11 mouse cellular contexts compared by ENCODE assay signal in the genomic region with DNA sequence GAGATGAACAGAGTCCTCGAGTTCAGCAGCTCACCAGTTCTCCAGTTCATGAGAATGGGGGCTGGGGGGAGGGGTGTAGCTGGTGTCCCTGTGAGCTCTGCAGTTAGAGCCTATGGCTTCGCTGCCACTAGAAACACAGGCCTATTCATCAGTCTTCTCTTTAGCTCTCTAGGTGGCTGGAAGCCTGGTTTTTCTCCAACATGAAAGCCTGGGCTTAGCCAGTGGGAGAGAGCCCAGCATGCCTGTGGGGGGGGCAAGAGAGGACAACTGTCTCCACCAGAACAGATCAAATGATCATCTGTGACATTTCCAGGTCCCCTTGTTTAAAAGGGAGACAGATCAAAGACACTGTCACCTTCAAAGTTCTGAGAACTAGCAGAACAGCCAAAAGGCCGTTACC.
DNase-seq lines count a peak whose midpoint lies in the region; ATAC-seq and TF ChIP-seq lines count a peak whose summit lies in the region.
"Had no signal": no experiment of that assay in that cellular context is flagged by ENCODE, and none has a peak within 500 bp of the region (broad histone marks: within the 10 kb centered on the region; RNA-seq: fewer than 3 reads in every experiment).

No protein-coding gene starts in this region.

- 13% methylated on average over 3 of the region's 3 CpGs for whole genome bisulfite sequencing in hindbrain, embryonic 10.5 days
- 28% methylated on average over 3 of the region's 3 CpGs for WGBS in hindbrain, embryonic 14.5 days
- WGBS in cerebellum, adult 2 months: 24% methylated on average over 3 of the region's 3 CpGs
- WGBS in forebrain, postnatal 0 days: 21% methylated on average over 3 of the region's 3 CpGs

- no peak for TF ChIP-seq POLR2A in cerebellum, adult 2 months (IDR thresholded peaks at IDR 0.05; ENCODE audit: borderline replicate concordance, insufficient read depth, low read length)

- H3K27ac ChIP-seq in hindbrain, embryonic 10.5 days: peak overlapping the region; percentile 71
- H3K27ac ChIP-seq in hindbrain, embryonic 14.5 days: no peak overlapping the region
- H3K27ac ChIP-seq in cerebellum, adult 2 months (ENCODE audit: insufficient read depth, low read length): no peak overlapping the region
- H3K27ac ChIP-seq in forebrain, postnatal 0 days (ENCODE audit: low read depth, low read length): no peak overlapping the region
- H3K27ac ChIP-seq: neural tube, embryonic 12.5 days had no signal

- peaks cover 23% of the 10 kb centered on the region for H3K4me1 ChIP-seq in hindbrain, embryonic 10.5 days (replicated peaks)
- no peaks in the 10 kb centered on the region for H3K4me1 ChIP-seq in hindbrain, embryonic 14.5 days (replicated peaks; ENCODE audit: control insufficient read depth, insufficient read depth, low read length)
- H3K4me1 ChIP-seq in cerebellum, adult 2 months (ENCODE audit: control insufficient read depth, insufficient read depth, low read length): peaks cover 8% of the 10 kb centered on the region; the same call in 1 of the 2 replicates
- no peaks in the 10 kb centered on the region for H3K4me1 ChIP-seq in forebrain, postnatal 0 days (ENCODE audit: insufficient read depth)

- peak; percentile 31 for DNase-seq in hindbrain, embryonic 10.5 days (ENCODE audit: low spot score)
- DNase-seq in hindbrain, embryonic 14.5 days (ENCODE audit: low spot score): no peak
- DNase-seq in Muller cell, postnatal 12 days (ENCODE audit: inconsistent ontology term): peak; percentile 56
- DNase-seq in cerebellum, adult 2 months: peak; percentile 52 to 60
- peak; percentile 7 for DNase-seq in forebrain, postnatal 0 days
- DNase-seq in urinary bladder, postnatal 4 days (ENCODE audit: low spot score in 2 of 2): no peak
- DNase-seq in left cerebral cortex, adult 8-10 months (ENCODE audit: low spot score in 2 of 2): no peak
- DNase-seq in adipocyte (ENCODE audit: low spot score): no peak
- DNase-seq: lung, adult 2 months had no signal

- H3K4me3 ChIP-seq in hindbrain, embryonic 10.5 days: no peak overlapping the region
- no peak overlapping the region for H3K4me3 ChIP-seq in hindbrain, embryonic 14.5 days (replicated peaks; ENCODE audit: low read length)
- H3K4me3 ChIP-seq in cerebellum, adult 2 months (replicated peaks; ENCODE audit: insufficient read depth, low read depth, low read length): no peak overlapping the region
- H3K4me3 ChIP-seq in forebrain, postnatal 0 days (ENCODE audit: low read depth, low read length): no peak overlapping the region
- H3K4me3 ChIP-seq: erythroblast, embryonic 14.5 days; neural tube, embryonic 12.5 days had no signal

- H3K4me2 ChIP-seq in hindbrain, embryonic 14.5 days (replicated peaks): no peak overlapping the region
- no peak overlapping the region for H3K4me2 ChIP-seq in forebrain, postnatal 0 days (ENCODE audit: low read depth)
- H3K4me2 ChIP-seq: neural tube, embryonic 12.5 days had no signal

- no peak overlapping the region for H3K9ac ChIP-seq in hindbrain, embryonic 14.5 days
- no peak overlapping the region for H3K9ac ChIP-seq in forebrain, postnatal 0 days
- H3K9ac ChIP-seq: neural tube, embryonic 12.5 days had no signal

- no peaks in the 10 kb centered on the region for H3K27me3 ChIP-seq in hindbrain, embryonic 10.5 days (ENCODE audit: insufficient read depth, poor library complexity, severe bottlenecking)
- no peaks in the 10 kb centered on the region for H3K27me3 ChIP-seq in hindbrain, embryonic 14.5 days (ENCODE audit: control insufficient read depth, insufficient read depth, low read length)
- no peaks in the 10 kb centered on the region for H3K27me3 ChIP-seq in cerebellum, adult 2 months (ENCODE audit: control insufficient read depth, insufficient read depth, low read length)
- H3K27me3 ChIP-seq in forebrain, postnatal 0 days (ENCODE audit: insufficient read depth, low read length): no peaks in the 10 kb centered on the region
- H3K27me3 ChIP-seq: neural tube, embryonic 12.5 days had no signal

- no peaks in the 10 kb centered on the region for H3K9me3 ChIP-seq in hindbrain, embryonic 10.5 days
- H3K9me3 ChIP-seq in hindbrain, embryonic 14.5 days (ENCODE audit: control insufficient read depth, low read length): no peaks in the 10 kb centered on the region
- no peaks in the 10 kb centered on the region for H3K9me3 ChIP-seq in forebrain, postnatal 0 days (ENCODE audit: low read length)
- H3K9me3 ChIP-seq: neural tube, embryonic 12.5 days had no signal

- no peak for TF ChIP-seq CTCF in cerebellum, adult 2 months (IDR thresholded peaks at IDR 0.05; ENCODE audit: borderline replicate concordance, insufficient read depth, low read depth, low read length)
- TF ChIP-seq CTCF in forebrain, postnatal 0 days (IDR thresholded peaks at IDR 0.05; ENCODE audit: low read depth): no peak

- no peaks in the 10 kb centered on the region for H3K36me3 ChIP-seq in hindbrain, embryonic 10.5 days
- no peaks in the 10 kb centered on the region for H3K36me3 ChIP-seq in hindbrain, embryonic 14.5 days (replicated peaks; ENCODE audit: control insufficient read depth, insufficient read depth)
- H3K36me3 ChIP-seq in forebrain, postnatal 0 days (ENCODE audit: insufficient read depth): no peaks in the 10 kb centered on the region
- H3K36me3 ChIP-seq: neural tube, embryonic 12.5 days had no signal

- no peak; the same call in 1 of the 2 replicates for ATAC-seq in hindbrain, embryonic 14.5 days (ENCODE audit: low FRiP score)
- no peak for ATAC-seq in forebrain, postnatal 0 days

Comparison
In these comparisons a context has a peak if more than half of its experiments do, and no peak if none do; other contexts are left out.
1. DNase-seq: peak in hindbrain, embryonic 10.5 days (single experiment), Muller cell, postnatal 12 days (single experiment), cerebellum, adult 2 months (2 of 2) and forebrain, postnatal 0 days (single experiment); none in hindbrain, embryonic 14.5 days (single experiment), urinary bladder, postnatal 4 days (0 of 2), left cerebral cortex, adult 8-10 months (0 of 2) and adipocyte (single experiment).